Mouse (Mus musculus): ENCODE results near the gene Evc.

DNA sequence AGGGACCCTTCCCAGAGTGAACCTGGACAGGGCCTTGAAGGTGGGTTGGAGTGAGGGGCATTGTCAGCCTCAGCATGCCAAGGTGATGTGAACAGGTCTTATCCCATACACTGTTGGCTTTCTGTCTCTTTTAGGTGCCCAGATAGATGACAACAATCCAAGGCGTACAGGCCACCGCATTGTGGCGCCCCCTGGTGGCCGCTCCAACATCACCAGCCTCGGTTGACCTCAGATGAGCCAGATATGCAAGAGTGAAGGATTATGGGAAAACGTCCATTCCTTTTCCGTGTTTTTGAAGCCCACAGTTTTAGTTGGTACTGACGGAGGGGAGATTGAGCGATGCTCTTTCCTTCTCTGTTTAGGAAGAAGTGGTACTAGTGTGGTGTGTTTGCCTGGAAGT is 45.7 kb downstream of the Evc start:
- TF ChIP-seq MAX (IDR thresholded peaks at IDR 0.05), result no peak
- TF ChIP-seq CTCF (IDR thresholded peaks at IDR 0.05; ENCODE audit: control insufficient read depth, insufficient read depth, insufficient read length), result peak; percentile 4
- no peak for TF ChIP-seq CEBPB (IDR thresholded peaks at IDR 0.05; ENCODE audit: low read depth)
- TF ChIP-seq USF1 (IDR thresholded peaks at IDR 0.05; ENCODE audit: low read depth), result no peak
- TF ChIP-seq MYOD1 (IDR thresholded peaks at IDR 0.05; ENCODE audit: control insufficient read depth, insufficient read length, low read depth), result no peak
- no peak for TF ChIP-seq FOSL1 (IDR thresholded peaks at IDR 0.05; ENCODE audit: insufficient read depth, low read length, poor library complexity, severe bottlenecking)
- TF ChIP-seq MYOG (IDR thresholded peaks at IDR 0.05; ENCODE audit: control insufficient read depth, extremely low read depth, insufficient read length), result no peak
